Mouse (Mus musculus) skeletal muscle tissue, adult 2 months (tissue): ENCODE results near the gene Ptx3.

ENCODE experiments used
- DNase-seq: peaks from one replicate; pipeline ENCODE4 v3.0.0-alpha.2; 2012; ENCODE audit warnings: low read depth, low spot score

The Ptx3 gene

DNA sequence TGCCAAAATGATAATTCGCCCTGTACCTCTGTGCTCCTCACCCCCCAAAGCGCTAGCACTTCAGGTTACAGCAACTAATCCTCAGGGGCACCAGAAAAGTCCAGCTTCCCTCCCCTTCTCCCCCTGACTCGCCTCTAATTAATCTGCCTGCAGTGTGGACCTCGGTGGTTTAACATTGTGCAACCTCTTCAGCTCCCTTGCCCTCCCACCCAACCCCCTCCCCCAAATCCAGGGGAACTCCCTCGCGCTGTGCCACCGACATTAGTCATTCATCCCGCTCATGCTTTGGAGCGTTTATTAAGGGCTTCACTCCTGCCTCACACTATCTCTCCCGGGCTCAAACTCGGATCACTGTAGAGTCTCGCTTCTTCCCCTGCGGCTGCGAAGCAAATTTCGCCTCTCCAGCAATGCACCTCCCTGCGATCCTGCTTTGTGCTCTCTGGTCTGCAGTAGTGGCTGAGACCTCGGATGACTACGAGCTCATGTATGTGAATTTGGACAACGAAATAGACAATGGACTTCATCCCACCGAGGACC, at the start of gene Ptx3:
TSS of gene Ptx3 (plus strand) at position 256 of the 537 bp plus-strand sequence.
- no peak for DNase-seq

DNA sequence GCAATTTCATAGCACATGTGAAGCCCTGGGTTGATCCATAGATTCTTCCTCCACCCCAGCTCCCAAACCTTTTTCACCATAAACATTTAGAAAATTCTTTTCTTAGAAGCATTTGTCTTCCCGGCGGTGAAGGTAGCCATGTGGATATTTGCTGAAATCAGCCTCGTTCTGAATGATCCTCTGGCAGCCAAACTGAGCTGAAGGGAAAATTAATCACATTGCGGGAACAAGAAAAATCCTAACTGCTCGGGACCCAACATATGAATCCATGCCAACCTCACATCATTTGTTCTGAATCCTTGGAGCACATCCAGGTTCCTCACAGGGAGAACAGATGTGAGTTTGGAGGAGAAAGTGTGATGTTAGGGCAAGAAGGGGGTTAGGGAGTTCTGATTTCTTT, 46.8 kb upstream of the Ptx3 start:
- DNase-seq = peak; percentile 46

DNA sequence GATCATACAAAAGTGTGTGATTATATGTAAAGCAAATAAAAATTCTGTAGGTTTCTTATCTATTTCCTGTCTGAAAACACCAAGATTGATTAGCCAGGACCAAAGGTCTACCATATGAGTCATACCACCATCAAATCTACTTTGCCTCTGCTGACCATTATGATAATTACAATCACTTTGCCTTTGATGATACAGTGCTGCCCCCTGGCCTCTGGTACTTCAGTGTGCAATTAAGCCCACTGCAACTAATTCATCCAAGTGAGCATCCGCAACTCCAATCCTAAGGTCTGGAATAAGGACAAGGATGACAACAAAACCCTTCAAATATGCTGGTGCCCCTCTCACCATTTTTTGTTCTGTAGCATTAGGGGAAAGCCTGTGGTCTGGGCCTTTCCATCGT, 40.1 kb upstream of the Ptx3 start:
- DNase-seq = no peak

DNA sequence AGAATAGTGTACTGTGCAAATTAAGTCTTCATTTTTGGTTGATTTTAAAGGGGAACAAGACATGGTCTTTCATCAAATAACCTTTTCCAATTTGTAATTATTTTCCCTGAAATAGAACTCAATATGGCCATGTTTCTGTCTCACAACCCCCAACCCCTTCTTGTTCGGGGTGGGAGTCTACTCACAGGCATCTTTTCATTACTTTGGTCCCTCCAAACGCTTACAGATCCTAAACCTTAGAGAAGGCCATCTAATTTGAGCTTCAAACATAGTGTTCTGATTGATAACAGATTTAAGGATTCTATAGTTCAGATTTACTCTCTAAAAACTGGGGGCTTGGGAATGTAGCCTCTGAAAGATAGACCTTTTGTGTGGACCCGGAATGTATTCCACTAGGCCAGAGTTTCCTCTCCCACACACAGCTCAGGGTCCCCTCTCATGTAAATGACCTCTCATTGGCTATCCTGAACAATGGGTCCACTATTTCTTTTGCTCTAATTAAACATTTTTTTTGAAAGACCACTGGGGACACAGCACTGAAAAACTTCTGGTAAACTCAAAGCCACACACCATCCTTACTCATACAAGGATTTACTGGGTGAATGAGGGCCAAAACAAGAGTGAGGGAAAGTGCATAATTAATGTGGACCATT, 25.7 kb upstream of the Ptx3 start:
- no peak for DNase-seq

DNA sequence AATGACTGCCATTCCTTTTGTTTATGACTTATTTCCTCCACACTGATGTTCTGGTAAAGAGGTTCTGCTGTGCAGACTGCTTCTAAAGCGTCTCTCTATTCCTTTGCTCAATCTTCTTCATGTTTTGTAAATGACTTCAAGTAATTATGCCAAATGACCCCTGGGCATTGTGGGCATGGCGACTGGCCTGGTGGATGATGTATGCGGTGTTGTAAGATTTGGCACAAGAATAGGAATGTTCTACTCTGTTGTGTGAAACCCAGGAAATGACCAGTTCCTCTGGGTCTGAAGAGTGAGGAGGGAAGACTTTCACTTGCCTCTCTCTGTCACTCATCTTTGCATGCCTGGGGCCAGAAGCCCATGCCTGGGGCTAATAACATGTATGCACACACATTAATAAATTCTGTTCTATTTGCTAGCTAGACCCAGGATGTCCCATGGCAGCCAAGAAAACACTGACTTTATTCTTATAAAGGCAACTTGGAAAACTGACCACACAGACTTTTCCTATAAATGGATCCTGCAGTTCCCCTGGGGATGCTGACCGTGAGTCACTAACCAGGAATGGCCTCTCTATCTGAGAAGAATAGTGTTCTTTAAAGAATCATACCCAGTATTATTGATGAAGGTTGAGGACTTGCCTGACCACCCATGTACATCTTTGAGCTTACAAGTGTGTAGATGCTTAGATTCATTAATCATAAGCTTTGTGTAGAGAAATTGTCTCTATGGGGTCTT, 10.7 kb upstream of the Ptx3 start:
- DNase-seq = no peak

DNA sequence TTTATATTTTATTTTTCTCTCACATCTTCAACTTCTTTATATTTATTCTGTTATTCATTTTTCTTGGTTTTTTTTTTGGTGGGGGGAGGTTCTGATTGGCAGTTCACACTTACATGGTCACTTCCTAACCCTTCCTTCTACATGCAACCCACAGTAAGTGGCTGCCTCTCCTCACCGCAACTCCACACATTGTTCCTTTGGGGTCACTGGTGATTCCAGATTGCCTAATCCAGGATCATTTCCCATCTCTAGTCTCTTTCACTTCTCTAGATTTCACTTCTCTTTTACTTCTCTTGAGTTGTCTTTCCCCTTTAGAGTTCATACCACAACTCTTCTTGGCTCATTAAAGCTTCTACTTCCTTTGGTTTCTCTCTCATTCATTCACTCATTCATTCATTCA, 6.2 kb upstream of the Ptx3 start:
- no peak for DNase-seq

DNA sequence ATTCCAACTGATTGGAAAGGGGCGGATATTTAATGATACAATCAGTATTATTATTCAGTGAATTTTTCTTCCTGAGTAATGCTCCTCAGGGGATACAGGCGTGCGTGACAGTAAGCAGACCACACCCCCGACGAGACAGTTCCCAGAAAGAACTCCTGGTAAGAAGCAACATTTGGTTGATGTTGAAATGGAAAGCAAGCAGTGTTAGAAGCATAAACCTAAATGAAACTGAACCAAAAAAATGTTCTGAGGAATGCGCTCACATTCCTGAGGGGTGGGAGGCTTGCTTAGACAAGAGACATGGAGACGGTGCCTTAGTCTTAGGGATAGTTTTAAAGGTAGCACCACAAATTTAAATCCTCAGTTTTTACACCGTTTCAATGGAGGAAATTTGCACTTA, 4.0 kb upstream of the Ptx3 start:
- peak; percentile 26 for DNase-seq

DNA sequence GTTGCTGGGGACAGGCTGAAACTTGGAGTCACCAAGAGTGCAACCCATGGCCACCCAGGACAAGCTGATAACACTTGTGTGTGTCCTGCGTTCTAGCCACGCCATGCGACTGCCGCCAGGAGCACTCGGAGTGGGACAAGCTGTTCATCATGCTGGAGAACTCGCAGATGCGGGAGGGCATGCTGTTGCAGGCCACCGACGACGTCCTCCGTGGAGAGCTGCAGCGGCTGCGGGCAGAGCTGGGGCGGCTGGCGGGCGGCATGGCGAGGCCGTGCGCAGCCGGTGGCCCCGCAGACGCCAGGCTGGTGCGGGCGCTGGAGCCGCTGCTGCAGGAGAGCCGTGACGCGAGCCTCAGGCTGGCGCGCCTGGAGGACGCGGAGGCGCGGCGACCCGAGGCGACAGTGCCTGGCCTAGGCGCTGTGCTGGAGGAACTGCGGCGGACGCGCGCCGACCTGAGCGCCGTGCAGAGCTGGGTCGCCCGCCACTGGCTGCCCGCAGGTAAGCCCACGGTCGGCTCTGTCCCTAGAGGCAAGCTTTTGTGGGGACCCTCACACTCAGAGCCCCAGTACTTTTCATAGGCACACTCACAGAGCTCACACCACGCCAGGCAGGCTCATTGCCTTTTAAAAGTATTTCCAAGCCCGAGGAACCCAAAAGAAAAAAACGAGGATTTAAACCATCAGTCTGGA, 988 bp downstream of the Ptx3 start:
- peak; percentile 59 for DNase-seq

DNA sequence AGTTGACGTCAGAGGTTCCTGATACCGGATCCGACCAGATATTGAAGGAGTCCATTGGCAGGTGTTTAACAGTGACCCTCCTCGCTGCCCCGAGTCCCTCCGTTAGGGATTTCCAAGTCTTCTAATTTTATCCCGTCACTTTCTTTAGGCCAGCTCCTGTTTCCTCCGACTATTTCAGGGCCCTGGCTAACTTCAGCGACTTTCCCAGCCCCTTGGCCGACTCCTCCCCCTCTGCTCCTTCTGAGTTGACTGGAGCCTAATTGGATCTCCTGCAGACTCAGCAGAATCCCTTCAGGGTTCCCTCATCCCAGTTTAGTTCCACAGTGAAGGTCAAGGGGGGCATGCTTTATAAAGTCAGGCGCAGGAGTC, 1.5 kb downstream of the Ptx3 start:
- peak; percentile 85 for DNase-seq

DNA sequence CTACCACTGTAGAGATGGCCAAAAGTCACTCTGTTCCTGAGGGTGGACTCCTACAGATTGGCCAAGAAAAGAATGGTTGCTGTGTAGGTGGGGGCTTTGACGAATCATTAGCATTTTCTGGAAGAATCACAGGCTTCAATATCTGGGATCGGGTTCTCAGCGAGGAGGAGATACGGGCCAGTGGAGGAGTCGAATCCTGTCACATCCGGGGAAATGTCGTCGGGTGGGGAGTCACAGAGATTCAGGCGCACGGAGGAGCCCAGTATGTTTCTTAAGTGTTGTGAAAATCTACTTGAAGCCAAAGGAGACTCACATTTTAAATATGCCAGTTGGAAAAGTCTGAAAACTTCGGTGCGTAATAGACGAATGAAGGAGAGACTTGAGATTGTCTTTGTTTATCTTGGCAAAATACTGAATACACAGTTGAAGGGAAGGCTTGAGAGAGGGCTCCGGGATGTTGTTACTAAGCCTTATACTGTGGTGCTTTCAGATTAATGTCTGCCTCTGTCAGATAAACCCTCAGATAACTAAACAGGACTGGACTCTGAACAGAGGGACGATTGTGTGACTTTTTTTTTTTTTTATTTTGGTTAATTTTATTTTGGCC, 5.3 kb downstream of the Ptx3 start:
- DNase-seq = no peak

DNA sequence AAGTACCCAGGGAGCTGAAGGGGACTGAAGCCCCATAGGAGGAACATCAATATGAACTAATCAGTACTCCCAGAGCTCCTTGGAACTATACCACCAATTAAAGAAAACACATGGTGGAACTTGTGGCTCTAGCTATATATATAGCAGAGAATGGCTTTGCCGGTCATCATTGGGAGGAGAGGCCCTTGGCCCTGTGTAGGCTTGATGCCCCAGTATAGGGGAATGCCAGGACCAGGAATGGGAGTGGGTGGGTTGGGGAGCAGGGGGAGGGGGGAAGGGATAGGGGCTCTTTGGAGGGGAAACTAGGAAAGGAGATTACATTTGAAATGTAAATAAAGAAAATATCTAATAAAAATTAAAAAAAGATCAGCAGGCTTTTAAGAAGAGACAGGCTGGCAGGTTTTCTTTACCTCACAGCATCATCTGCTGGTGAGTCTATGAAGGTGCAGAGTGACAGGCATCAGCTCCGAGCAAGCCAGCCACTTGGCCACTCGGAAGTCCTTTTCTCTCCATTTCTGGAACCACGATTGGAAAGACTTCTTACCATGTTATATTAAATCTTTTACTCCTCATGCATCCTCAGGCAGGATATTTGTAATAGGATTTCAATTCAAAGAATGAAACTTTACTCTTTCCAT, 16.6 kb downstream of the Ptx3 start:
- peak; percentile 24 for DNase-seq

DNA sequence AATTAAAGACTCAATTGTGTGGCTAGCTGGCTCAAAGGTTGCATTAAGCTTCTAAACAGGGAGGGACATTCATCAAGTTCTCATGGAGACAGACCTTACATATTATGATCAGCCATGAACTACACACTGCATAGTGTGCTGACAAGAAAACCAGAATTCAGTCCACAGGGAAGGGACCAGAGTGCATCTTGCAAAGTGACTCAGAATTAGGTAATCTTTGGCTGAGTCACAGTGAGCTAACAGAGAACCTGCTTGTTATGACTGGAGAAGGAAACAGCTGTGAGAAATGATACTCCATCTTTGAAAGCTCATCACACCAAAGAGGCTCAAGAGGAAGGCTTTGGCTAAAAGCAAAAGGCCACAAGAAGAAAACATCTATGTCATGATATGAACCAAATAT, 20.8 kb downstream of the Ptx3 start:
- DNase-seq = peak; percentile 42

DNA sequence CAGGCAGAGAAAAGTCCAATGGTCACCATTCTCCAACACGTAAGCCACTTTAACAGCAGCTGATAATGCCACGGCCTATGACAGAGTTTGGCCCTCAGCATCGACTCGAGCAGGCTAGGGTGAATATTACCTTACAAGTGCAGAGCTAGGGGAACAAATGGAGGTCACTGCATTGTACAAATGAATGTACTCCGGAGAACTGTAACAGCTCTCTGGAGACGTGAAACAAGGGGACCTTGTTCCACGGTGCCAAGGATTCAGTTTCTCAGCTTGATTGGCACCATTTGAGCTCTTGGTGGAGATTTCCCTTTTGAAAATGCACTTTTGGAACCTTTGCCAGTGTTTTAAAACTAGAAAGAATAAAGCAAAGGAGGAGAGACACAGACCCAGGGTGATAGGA, 32.1 kb downstream of the Ptx3 start:
- DNase-seq = no peak

DNA sequence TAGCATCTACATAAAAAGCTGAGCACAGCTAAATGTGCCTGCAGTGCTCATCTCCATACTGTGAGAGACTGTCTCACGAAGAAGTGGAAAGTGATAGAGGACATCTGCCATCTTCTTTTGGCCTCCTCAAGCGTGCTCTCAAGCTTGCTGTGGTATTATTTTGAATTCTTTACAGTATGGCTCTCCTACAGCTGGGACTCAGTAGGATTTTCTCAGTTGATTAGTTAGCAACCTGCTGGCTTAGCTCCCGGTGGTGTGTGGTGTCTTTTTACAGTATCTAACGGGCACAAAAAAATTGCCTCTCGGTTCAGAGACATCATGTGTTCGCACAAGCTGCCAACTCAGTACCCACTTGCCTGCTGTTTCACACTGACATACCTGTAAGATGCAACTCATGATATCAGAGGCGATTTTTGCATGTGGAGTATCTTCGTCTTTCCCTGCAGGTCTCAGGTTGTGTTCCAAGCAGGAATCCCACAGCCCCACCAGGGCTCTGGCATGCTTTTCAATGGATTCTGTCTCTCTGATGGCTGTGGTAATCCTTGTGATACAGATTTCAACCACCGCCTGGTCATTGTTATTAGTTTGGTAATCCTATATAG, 34.9 kb downstream of the Ptx3 start:
- no peak for DNase-seq

DNA sequence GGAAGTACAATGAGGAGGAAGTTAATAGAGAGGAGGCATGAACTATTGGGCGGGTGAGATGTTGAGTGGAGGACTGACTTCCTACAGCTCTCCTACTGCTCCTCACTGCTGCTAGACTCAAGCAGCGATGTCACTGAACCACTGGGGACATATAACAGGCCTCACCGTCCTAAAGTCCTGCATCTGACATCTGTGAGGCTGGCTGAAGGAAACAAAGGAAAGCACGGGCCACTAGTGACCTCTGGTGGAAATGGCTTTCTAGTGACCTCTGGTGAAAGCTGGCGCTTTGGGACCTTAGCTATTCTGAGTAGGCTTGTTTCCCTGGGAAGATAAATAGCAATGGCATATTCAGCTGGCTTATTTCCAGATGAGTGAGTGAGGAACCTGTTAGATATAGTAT, 42.6 kb downstream of the Ptx3 start:
- no peak for DNase-seq

DNA sequence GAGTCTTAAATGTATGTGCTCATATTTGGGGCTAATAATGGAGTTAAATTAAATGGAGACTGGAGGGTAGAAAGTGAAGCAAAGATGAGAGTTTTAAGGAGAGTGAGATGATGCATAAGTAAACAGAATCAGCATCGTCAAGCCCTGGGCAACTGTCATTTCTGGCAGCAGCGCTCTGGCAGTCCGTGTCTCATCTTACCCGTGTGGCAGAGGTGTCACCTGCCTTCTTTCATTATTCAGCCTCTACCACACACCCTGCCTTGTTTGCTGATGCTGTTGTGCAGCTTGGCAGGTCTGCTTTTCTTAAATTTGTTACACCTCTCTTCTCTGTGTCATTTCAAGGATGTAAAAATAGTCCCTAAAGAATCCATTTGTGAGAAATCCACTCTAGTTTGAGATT, 43.6 kb downstream of the Ptx3 start:
- DNase-seq = no peak
